Mouse (Mus musculus) C2C12 (cell line): ENCODE data around the gene Cilp.

Experiments
- CEBPB ChIP-seq: IDR thresholded peaks from one replicate; pipeline ENCODE4 v1.6.1; 2011; ENCODE audit warnings: low read depth, mild to moderate bottlenecking, control low read depth, moderate library complexity
- CTCF ChIP-seq: IDR thresholded peaks from one replicate; pipeline ENCODE4 v1.5.1; 2011; ENCODE audit not compliant: control insufficient read depth, insufficient read depth, insufficient read length
- MAX ChIP-seq: IDR thresholded peaks from one replicate; pipeline ENCODE4 v1.6.1; 2011; ENCODE audit warnings: mild to moderate bottlenecking, control low read depth
- MYOG ChIP-seq: IDR thresholded peaks from one replicate; pipeline ENCODE4 v1.6.1; 2011; ENCODE audit not compliant: control insufficient read depth, insufficient read length; ENCODE audit errors: extremely low read depth

GRCm38 (mm10) chr9:65264959-65265358 is at the start of gene Cilp:
- TF ChIP-seq CEBPB: no peak
- no peak for TF ChIP-seq MAX
- TF ChIP-seq CTCF: no peak
- TF ChIP-seq MYOG: no peak
